Mouse (Mus musculus): ENCODE measurements around the gene Lyzl4.

DNA sequence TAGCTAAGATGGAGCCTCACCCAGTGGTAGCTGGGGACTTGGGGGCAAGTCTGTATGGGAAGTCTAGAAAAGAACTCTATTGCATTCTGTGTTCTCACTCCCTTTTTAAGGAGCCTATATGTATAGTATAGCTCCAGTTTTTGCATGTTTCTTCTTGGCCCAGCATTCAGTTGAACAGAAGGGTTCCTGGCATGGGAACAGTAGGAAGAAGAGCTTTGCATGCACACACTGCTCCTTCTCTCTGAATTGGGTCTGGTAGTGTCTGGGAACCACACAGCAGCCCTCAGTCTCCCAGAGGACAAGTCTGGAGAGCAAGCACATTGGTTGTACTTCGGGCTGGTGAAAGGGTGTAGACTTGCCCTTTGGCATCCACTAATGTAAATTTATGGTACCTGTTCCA is 11.3 kb downstream of the Lyzl4 start:
- TF ChIP-seq POLR2A (IDR thresholded peaks at IDR 0.05; ENCODE audit: insufficient read depth, low read length) (no peak), EP300 (IDR thresholded peaks at IDR 0.05; ENCODE audit: insufficient read depth, low read depth, low read length) (no peak)

Measured in ES-Bruce4 (cell line).